Mouse (Mus musculus) stomach, embryonic 14.5 days (tissue): ENCODE measurements around the gene Plekha4. TPM values are rescaled to one million over a fixed set of nuclear protein-coding genes. Genes with fewer than 3 reads are reported as not detected.

ENCODE experiments used
- ATAC-seq: fragments of 200-750 bp; cut with Nextera tagmentation; 2 replicates; pipeline ENCODE4 v1.8.0; 2017; ENCODE audit warnings: low read depth, moderate TSS enrichment; ENCODE audit not compliant: insufficient number of reproducible peaks, insufficient read depth, low FRiP score
- H3K27ac ChIP-seq: fragments of 300-500 bp; sonication (generic); 2 replicates; pipeline ENCODE4 v1.5.1; 2014; ENCODE audit warnings: mild to moderate bottlenecking, low read length, moderate library complexity, mixed read lengths
- H3K27me3 ChIP-seq: fragments of 300-500 bp; sonication (generic); 2 replicates; pipeline ENCODE4 v1.6.1; 2014; ENCODE audit warnings: low read length, control low read depth, mixed read lengths; ENCODE audit not compliant: control insufficient read depth, insufficient read depth
- H3K36me3 ChIP-seq: fragments of 300-500 bp; sonication (generic); 2 replicates; pipeline ENCODE4 v1.6.1; 2014; ENCODE audit warnings: mild to moderate bottlenecking, control low read depth, low read length, moderate library complexity, mixed read lengths; ENCODE audit not compliant: control insufficient read depth, insufficient read depth
- H3K4me1 ChIP-seq: fragments of 300-500 bp; sonication (generic); 2 replicates; pipeline ENCODE4 v1.6.1; 2014; ENCODE audit warnings: low read length, control low read depth, mixed read lengths; ENCODE audit not compliant: control insufficient read depth, insufficient read depth
- H3K4me2 ChIP-seq: fragments of 300-500 bp; sonication (generic); replicated peaks from 2 replicates; pipeline ENCODE4 v1.6.1; 2014; ENCODE audit warnings: low read depth, low read length, control low read depth
- H3K4me3 ChIP-seq: fragments of 300-500 bp; sonication (generic); 2 replicates; pipeline ENCODE4 v1.5.1; 2014; ENCODE audit warnings: low read depth, low read length, control low read depth
- H3K9ac ChIP-seq: fragments of 300-500 bp; sonication (generic); replicated peaks from 2 replicates; pipeline ENCODE4 v1.6.1; 2014; ENCODE audit warnings: low read depth, mild to moderate bottlenecking, control low read depth, low read length, moderate library complexity, mixed read lengths
- H3K9me3 ChIP-seq: fragments of 300-500 bp; sonication (generic); 2 replicates; pipeline ENCODE4 v1.6.1; 2016; ENCODE audit warnings: low read depth, low read length, control low read depth; ENCODE audit not compliant: control insufficient read depth
- WGBS: fragments of 180-500 bp; shearing (Covaris S2); extraction: QIAGEN DNeasy Blood & Tissue Kit; methylation state at CpG from one replicate; pipeline ENCODE4 v1.1.7; 2014; 5-methylcytosine and 5-hydroxymethylcytosine counted together
- polyA plus RNA-seq: library from polyadenylated mRNA; unstranded; fragments of >200 nt; fragmentation: Nextera tagmentation; extraction: Ambion mirVana; gene quantifications from 2 replicates; pipeline ENCODE4 v1.2.1, GENCODE M21; 2014

The Plekha4 gene
- polyA plus RNA-seq, 1 experiment from 2014 or later, result 2.6 TPM

DNA sequence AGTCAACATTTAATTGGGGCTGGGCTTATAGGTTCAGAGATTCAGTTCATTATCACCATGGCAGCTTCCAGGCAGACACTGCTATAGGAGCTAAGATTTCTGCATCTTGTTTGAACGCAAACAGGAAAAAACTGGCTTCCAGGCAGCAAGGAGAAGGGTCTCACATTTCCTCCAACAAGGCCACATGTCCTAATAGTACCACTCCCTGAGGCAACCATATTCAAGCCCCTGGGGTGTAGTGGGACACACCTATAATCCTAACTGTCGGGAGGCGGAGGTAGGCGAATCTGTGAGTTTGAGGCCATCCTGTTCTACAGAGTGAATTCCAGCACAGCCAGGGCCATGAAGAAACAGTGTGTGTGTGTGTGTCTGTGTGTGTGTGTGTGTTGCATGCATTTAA is 69.0 kb downstream of the Plekha4 start:
- 87% methylated on average over 4 of the region's 4 CpGs for WGBS
- Histone ChIP-seq H3K4me1 (no peaks in the 10 kb centered on the region), H3K9me3 (no peaks in the 10 kb centered on the region), H3K27me3 (no peaks in the 10 kb centered on the region), H3K4me3 (no peak overlapping the region), H3K4me2 (no peak overlapping the region), H3K27ac (no peak overlapping the region), H3K36me3 (no peaks in the 10 kb centered on the region), H3K9ac (no peak overlapping the region)
- ATAC-seq, result no peak

DNA sequence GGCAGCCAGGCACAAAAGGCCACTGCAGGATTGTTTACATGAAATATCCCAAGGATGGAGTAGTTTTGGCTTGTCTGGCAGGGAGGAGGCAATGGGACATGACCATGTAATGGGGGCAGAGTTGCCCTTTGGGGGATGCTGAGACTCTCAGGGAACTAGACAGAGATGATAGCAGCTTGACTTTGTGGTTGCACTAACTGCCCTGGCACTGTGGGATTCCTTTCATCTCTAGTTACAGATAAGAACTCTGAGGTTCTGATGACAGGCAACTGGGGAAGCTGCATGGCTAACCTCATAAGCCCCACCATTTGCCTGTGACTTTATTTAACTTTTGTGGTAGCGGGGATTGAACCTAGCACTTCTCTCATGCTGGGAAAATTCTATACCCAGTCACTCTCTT is 70.0 kb downstream of the Plekha4 start:
- Histone ChIP-seq H3K9me3 (no peaks in the 10 kb centered on the region), H3K27me3 (no peaks in the 10 kb centered on the region), H3K4me3 (no peak overlapping the region), H3K4me2 (no peak overlapping the region), H3K27ac (no peak overlapping the region), H3K4me1 (no peaks in the 10 kb centered on the region), H3K36me3 (no peaks in the 10 kb centered on the region), H3K9ac (no peak overlapping the region)
- no peak for ATAC-seq
- 82% methylated on average over 1 of the region's 1 CpGs for WGBS

- Histone ChIP-seq H3K36me3 (no peaks in the 10 kb centered on the region), H3K4me2 (no peak overlapping the region), H3K4me3 (no peak overlapping the region), H3K9me3 (no peaks in the 10 kb centered on the region), H3K4me1 (0 out of 2 replicates have a peak, but pooled peaks cover 2% of the 10 kb centered on the region), H3K9ac (no peak overlapping the region), H3K27me3 (no peaks in the 10 kb centered on the region), H3K27ac (no peak overlapping the region)
- ATAC-seq, result no peak
- WGBS, result 89% methylated on average over 5 of the region's 5 CpGs
These were observed 70.9 kb downstream of the Plekha4 start for GRCm38 (mm10) chr7:45597013-45597412.

DNA sequence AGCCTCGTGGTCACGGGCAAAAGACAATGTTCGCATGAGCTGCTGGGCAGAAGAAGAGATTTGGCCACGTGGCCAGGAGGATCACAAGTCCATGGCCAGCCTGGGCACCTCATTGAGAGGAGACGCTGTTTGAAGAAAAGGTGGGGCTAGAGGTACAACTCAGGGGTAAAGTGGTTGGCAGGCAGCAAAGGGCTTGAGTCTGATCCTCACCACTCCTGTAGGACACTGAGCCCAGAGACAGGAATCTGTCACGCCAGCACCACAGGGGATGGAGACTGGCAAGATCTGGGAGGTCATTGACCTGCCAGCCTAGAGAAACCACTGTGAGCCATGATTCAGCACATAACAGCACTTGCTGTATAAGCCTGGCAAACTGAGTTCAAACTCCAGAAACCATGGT is 71.4 kb downstream of the Plekha4 start:
- Histone ChIP-seq H3K27me3 (no peaks in the 10 kb centered on the region), H3K9me3 (no peaks in the 10 kb centered on the region), H3K4me1 (0 out of 2 replicates have a peak, but pooled peaks cover 2% of the 10 kb centered on the region), H3K4me2 (no peak overlapping the region), H3K9ac (no peak overlapping the region), H3K36me3 (no peaks in the 10 kb centered on the region), H3K4me3 (no peak overlapping the region), H3K27ac (no peak overlapping the region)
- no peak for ATAC-seq
- 87% methylated on average over 6 of the region's 6 CpGs for WGBS

GRCm38 (mm10) chr7:45598960-45599879 is 73.1 kb downstream of the Plekha4 start:
- no peak overlapping the region for H3K9ac ChIP-seq
- no peak for ATAC-seq

More at GRCm38 (mm10) chr7:45598960-45599879, 73.1 kb downstream of the Plekha4 start:
- Histone ChIP-seq H3K9me3 (no peaks in the 10 kb centered on the region), H3K27ac (no peak overlapping the region), H3K4me2 (no peak overlapping the region), H3K4me1 (0 out of 2 replicates have a peak, but pooled peaks cover 2% of the 10 kb centered on the region), H3K36me3 (no peaks in the 10 kb centered on the region), H3K4me3 (no peak overlapping the region), H3K27me3 (no peaks in the 10 kb centered on the region)
- WGBS, result 38% methylated on average over 18 of the region's 18 CpGs

Other genes with a start within 250 kb of the Plekha4 start
- not detected in 2 replicates for gene Slc6a21, start 248.8 kb upstream of the Plekha4 start, polyA plus RNA-seq
- 18.3 and 23.5 TPM in 2 replicates for gene Trpm4, start 192.6 kb upstream of the Plekha4 start, polyA plus RNA-seq
- 0.78 and 1.8 TPM in 2 replicates for gene Hrc, start 191.0 kb upstream of the Plekha4 start, polyA plus RNA-seq
- 5.2 and 6.1 TPM in 2 replicates for gene Ppfia3, start 159.3 kb upstream of the Plekha4 start, polyA plus RNA-seq
- gene Lin7b, start 155.7 kb upstream of the Plekha4 start, polyA plus RNA-seq, result 4.2 and 5.1 TPM in 2 replicates
- gene Snrnp70, start 130.6 kb upstream of the Plekha4 start, polyA plus RNA-seq, result 118 and 124 TPM in 2 replicates
- gene Kcna7, start 120.7 kb upstream of the Plekha4 start, polyA plus RNA-seq, result not detected in 2 replicates
- gene Ntf5, start 112.6 kb upstream of the Plekha4 start, polyA plus RNA-seq, result 4.1 and 4.5 TPM in 2 replicates
- 0.52 TPM in 1 of 2 replicates, not detected in the other for gene Lhb, start 105.5 kb upstream of the Plekha4 start, polyA plus RNA-seq
- 32.7 and 35.3 TPM in 2 replicates for gene Gys1, start 91.5 kb upstream of the Plekha4 start, polyA plus RNA-seq
- 132 and 135 TPM in 2 replicates for gene Ruvbl2, start 88.2 kb upstream of the Plekha4 start, polyA plus RNA-seq
- gene Ftl1, start 66.4 kb upstream of the Plekha4 start, polyA plus RNA-seq, result 4,275 and 4,681 TPM in 2 replicates
- 67.1 and 83.9 TPM in 2 replicates for gene Bax, start 59.4 kb upstream of the Plekha4 start, polyA plus RNA-seq
- gene Tulp2, start 44.5 kb upstream of the Plekha4 start, polyA plus RNA-seq, result 1.7 and 2.9 TPM in 2 replicates
- not detected in 2 replicates for gene Gm45808, start 39.5 kb upstream of the Plekha4 start, polyA plus RNA-seq
- 2.7 and 3.4 TPM in 2 replicates for gene Dhdh, start 37.5 kb upstream of the Plekha4 start, polyA plus RNA-seq
- 199 TPM in 2 replicates for gene Nucb1, start 15.9 kb upstream of the Plekha4 start, polyA plus RNA-seq
- gene Ppp1r15a, start 62 bp upstream of the Plekha4 start, polyA plus RNA-seq, result 12.7 and 18.3 TPM in 2 replicates
- 1.8 and 1.9 TPM in 2 replicates for gene Hsd17b14, start 28.6 kb downstream of the Plekha4 start, polyA plus RNA-seq
- gene Bcat2, start 43.8 kb downstream of the Plekha4 start, polyA plus RNA-seq, result 61.6 and 63.4 TPM in 2 replicates
- gene Fgf21, start 89.2 kb downstream of the Plekha4 start, polyA plus RNA-seq, result 0.36 and 0.55 TPM in 2 replicates
- gene Fut1, start 91.0 kb downstream of the Plekha4 start, polyA plus RNA-seq, result 0.63 and 0.78 TPM in 2 replicates
- 0.23 and 0.62 TPM in 2 replicates for gene Izumo1, start 95.5 kb downstream of the Plekha4 start, polyA plus RNA-seq
- 6.2 and 7.8 TPM in 2 replicates for gene Rasip1, start 101.2 kb downstream of the Plekha4 start, polyA plus RNA-seq
- gene Mamstr, start 113.6 kb downstream of the Plekha4 start, polyA plus RNA-seq, result 7.2 TPM in 2 replicates
- 5.7 and 6.1 TPM in 2 replicates for gene Fut2, start 140.1 kb downstream of the Plekha4 start, polyA plus RNA-seq
- gene Ntn5, start 157.7 kb downstream of the Plekha4 start, polyA plus RNA-seq, result 0.67 and 1.0 TPM in 2 replicates
- 4.8 and 5.7 TPM in 2 replicates for gene Sec1, start 168.1 kb downstream of the Plekha4 start, polyA plus RNA-seq
- gene Car11, start 173.5 kb downstream of the Plekha4 start, polyA plus RNA-seq, result 10.4 and 11.4 TPM in 2 replicates
- 6.4 and 6.7 TPM in 2 replicates for gene Dbp, start 178.8 kb downstream of the Plekha4 start, polyA plus RNA-seq
- 1,227 and 1,272 TPM in 2 replicates for gene Rpl18, start 189.1 kb downstream of the Plekha4 start, polyA plus RNA-seq
- gene Sphk2, start 191.7 kb downstream of the Plekha4 start, polyA plus RNA-seq, result 24.4 TPM in 2 replicates
- gene Fam83e, start 194.9 kb downstream of the Plekha4 start, polyA plus RNA-seq, result 3.1 and 4.1 TPM in 2 replicates
- gene Spaca4, start 199.5 kb downstream of the Plekha4 start, polyA plus RNA-seq, result 0.38 TPM in 1 of 2 replicates, not detected in the other